Mouse (Mus musculus) hematopoietic stem cell, adult 5-6 weeks (primary cell): ENCODE results near the gene Fxyd6. TPM values are rescaled to one million over a fixed set of nuclear protein-coding genes. Genes with fewer than 3 reads are reported as not detected.
A peak's percentile ranks its signal among the peaks of the same experiment; 100 is the strongest.

Experiments used
- ATAC-seq, 2 experiments: fragments of 125-278 bp in 1 of 2; replicated peaks in 1 of 2; 2 replicates each; pipeline ENCODE4 v1.8.0; 2016 to 2017; ENCODE audit warnings: inconsistent platforms in 2 of 2, mild to moderate bottlenecking in 2 of 2, moderate number of reproducible peaks in 2 of 2, low read depth in 1 of 2, moderate TSS enrichment in 1 of 2; ENCODE audit not compliant: low FRiP score in 2 of 2, poor library complexity in 2 of 2, severe bottlenecking in 2 of 2, insufficient read depth in 1 of 2, low TSS enrichment in 1 of 2
- total RNA-seq: library from RNA; stranded (forward); fragments of 172-1452, 232-1000 nt; gene quantifications from 2 replicates; pipeline ENCODE4 v1.2.3, GENCODE M21; 2017

The Fxyd6 gene
- total RNA-seq, 1 experiment from 2014 or later = not detected

- ATAC-seq = no peak
These were observed 791 bp downstream of the Fxyd6 start for GRCm38 (mm10) chr9:45370616-45371336.

GRCm38 (mm10) chr9:45371337-45371707, 1.3 kb downstream of the Fxyd6 start:
- ATAC-seq = no peak

GRCm38 (mm10) chr9:45373896-45374295, 3.9 kb downstream of the Fxyd6 start:
- no peak for ATAC-seq

GRCm38 (mm10) chr9:45374988-45375502, 5.1 kb downstream of the Fxyd6 start:
- no peak for ATAC-seq

- ATAC-seq = no peak
These were observed 6.4 kb downstream of the Fxyd6 start for GRCm38 (mm10) chr9:45376427-45376826.

GRCm38 (mm10) chr9:45376883-45377282, 6.9 kb downstream of the Fxyd6 start:
- no peak for ATAC-seq

- no peak for ATAC-seq
These were observed 10.6 kb downstream of the Fxyd6 start for GRCm38 (mm10) chr9:45380411-45381251.

- no peak for ATAC-seq
These were observed 12.4 kb downstream of the Fxyd6 start for GRCm38 (mm10) chr9:45382336-45382735.

- ATAC-seq = no peak
These were observed 12.8 kb downstream of the Fxyd6 start for GRCm38 (mm10) chr9:45382834-45383233.

GRCm38 (mm10) chr9:45383883-45384282, 13.9 kb downstream of the Fxyd6 start:
- ATAC-seq = no peak

- peak in 1 of 2 experiments; percentile 43; a peak in 1 of 4 replicates for ATAC-seq
These were observed 16.7 kb downstream of the Fxyd6 start for GRCm38 (mm10) chr9:45386698-45387097.

- ATAC-seq = peak; percentile 87 to 89
These were observed 18.5 kb downstream of the Fxyd6 start for GRCm38 (mm10) chr9:45388385-45388994.

GRCm38 (mm10) chr9:45389596-45389995, 19.6 kb downstream of the Fxyd6 start:
- 0 out of 4 replicates have a peak, but pooled peaks of 1 of the 2 experiments have one; percentile 29 for ATAC-seq

- ATAC-seq = no peak
These were observed 21.3 kb downstream of the Fxyd6 start for GRCm38 (mm10) chr9:45391299-45391698.

GRCm38 (mm10) chr9:45395218-45395617, 25.2 kb downstream of the Fxyd6 start:
- ATAC-seq = no peak

GRCm38 (mm10) chr9:45395796-45396195, 25.8 kb downstream of the Fxyd6 start:
- no peak for ATAC-seq

- no peak for ATAC-seq
These were observed 28.4 kb downstream of the Fxyd6 start for GRCm38 (mm10) chr9:45398336-45398735.

GRCm38 (mm10) chr9:45399434-45399833, 29.4 kb downstream of the Fxyd6 start, which contains the start of gene Fxyd2:
Gene Fxyd2 (plus strand): TSS chr9:45399669.
- no peak for ATAC-seq
